Mouse (Mus musculus) hindbrain, embryonic 11.5 days (tissue): ENCODE data around the gene Tnk1. TPM values are rescaled to one million over a fixed set of nuclear protein-coding genes. Genes with fewer than 3 reads are reported as not detected.

Experiments
- ATAC-seq: fragments of 200-750 bp; cut with Nextera tagmentation; 2 replicates; pipeline ENCODE4 v1.8.0; 2017; ENCODE audit warnings: mild to moderate bottlenecking, moderate TSS enrichment, moderate library complexity; ENCODE audit not compliant: low FRiP score
- DNase-seq: peaks from one replicate; pipeline ENCODE4 v3.0.0-alpha.2; 2015; ENCODE audit warnings: low spot score
- H3K27ac ChIP-seq: fragments of 300-500 bp; sonication (generic); 2 replicates; pipeline ENCODE4 v1.5.1; 2014; ENCODE audit warnings: mild to moderate bottlenecking, low read depth, low read length
- H3K27me3 ChIP-seq: fragments of 300-500 bp; sonication (generic); 2 replicates; pipeline ENCODE4 v1.6.1; 2014; ENCODE audit warnings: mild to moderate bottlenecking, low read length, moderate library complexity, mixed read lengths; ENCODE audit not compliant: control insufficient read depth, insufficient read depth
- H3K36me3 ChIP-seq: fragments of 300-500 bp; sonication (generic); 2 replicates; pipeline ENCODE4 v1.6.1; 2014; ENCODE audit warnings: mild to moderate bottlenecking, low read length, moderate library complexity, mixed read lengths; ENCODE audit not compliant: control insufficient read depth, insufficient read depth
- H3K4me1 ChIP-seq: fragments of 300-500 bp; sonication (generic); replicated peaks from 2 replicates; pipeline ENCODE4 v1.6.1; 2014; ENCODE audit warnings: low read length, mixed read lengths; ENCODE audit not compliant: control insufficient read depth, insufficient read depth
- H3K4me2 ChIP-seq: fragments of 300-500 bp; sonication (generic); replicated peaks from 2 replicates; pipeline ENCODE4 v1.6.1; 2014; ENCODE audit warnings: mild to moderate bottlenecking, low read depth, low read length
- H3K4me3 ChIP-seq: fragments of 300-500 bp; sonication (generic); 2 replicates; pipeline ENCODE4 v1.5.1; 2014; ENCODE audit warnings: low read depth, low read length
- H3K9ac ChIP-seq: fragments of 300-500 bp; sonication (generic); 2 replicates; pipeline ENCODE4 v1.6.1; 2014; ENCODE audit warnings: low read depth, low read length
- H3K9me3 ChIP-seq: fragments of 300-500 bp; sonication (generic); 2 replicates; pipeline ENCODE4 v1.6.1; 2016; ENCODE audit warnings: low read length; ENCODE audit not compliant: control insufficient read depth
- WGBS: fragments of 180-500 bp; shearing (Covaris S2); extraction: QIAGEN DNeasy Blood & Tissue Kit; methylation state at CpG from one replicate; pipeline ENCODE4 v1.1.7; 2014; 5-methylcytosine and 5-hydroxymethylcytosine counted together
- polyA plus RNA-seq: library from polyadenylated mRNA; unstranded; fragments of >200 nt; fragmentation: Nextera tagmentation; extraction: Ambion mirVana; gene quantifications from 2 replicates; pipeline ENCODE4 v1.2.1, GENCODE M21; 2014

Gene Tnk1
- polyA plus RNA-seq, result 0.52 TPM in 1 of 2 replicates, not detected in the other

DNA sequence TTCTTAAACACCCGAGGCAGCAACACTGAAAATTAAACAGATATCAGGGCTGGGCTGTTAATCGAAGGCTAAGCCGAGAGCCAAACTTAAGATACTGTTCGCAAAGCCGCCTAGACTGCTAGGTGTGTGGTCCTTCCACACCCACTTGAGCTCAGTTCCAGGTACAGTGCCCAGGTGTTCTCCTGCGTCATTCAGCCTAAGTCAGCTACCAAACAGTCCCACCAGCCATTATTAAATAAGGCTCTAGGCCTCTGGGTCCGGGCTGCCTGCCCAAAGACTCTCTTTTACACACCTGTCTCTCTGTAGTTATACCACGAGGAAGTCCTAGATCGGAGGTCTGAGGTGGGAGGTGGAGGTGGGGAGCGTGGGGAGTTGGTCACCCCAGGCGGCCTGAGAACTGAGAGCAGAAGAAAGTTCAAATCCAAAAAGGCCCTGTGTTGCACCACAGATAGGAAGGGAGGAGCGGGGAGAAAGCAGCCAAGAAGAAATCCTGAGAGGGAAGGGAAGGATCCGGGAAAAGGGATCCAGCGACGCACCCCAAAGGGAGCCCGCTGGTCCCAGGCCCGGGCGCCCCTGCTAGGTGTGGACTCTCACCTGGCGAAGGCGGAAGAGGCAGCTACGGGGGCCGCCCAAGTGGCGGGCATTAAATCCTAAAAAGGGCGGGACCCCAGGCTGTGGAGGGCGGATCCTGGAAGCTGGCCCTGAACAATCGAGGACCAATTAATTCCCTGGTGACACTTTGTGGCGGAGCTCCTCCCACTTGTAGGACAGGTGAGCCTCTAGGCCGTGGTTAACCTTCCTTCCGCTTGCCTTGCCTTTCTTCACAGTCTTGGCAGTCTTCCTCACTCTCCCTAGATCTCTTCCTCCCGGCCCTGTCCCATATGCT, at the start of gene Tnk1:
TSS of gene Tnk1 (minus strand) at position 618 of the 886 bp plus-strand sequence.
- Histone ChIP-seq H3K4me2 (peak within 1 kb of the TSS; percentile 7; the same call in 1 of the 2 replicates), H3K4me1 (peaks cover 3% of the 10 kb centered on the region; the same call in 1 of the 2 replicates), H3K4me3 (no peak within 1 kb of the TSS), H3K27me3 (peaks cover 17% of the 10 kb centered on the region), H3K9me3 (no peaks in the 10 kb centered on the region), H3K9ac (no peak within 1 kb of the TSS), H3K27ac (no peak within 1 kb of the TSS), H3K36me3 (no peaks in the 10 kb centered on the region)
- ATAC-seq (no peak), DNase-seq (no peak)
- 23% methylated on average over 29 of the region's 30 CpGs for WGBS

DNA sequence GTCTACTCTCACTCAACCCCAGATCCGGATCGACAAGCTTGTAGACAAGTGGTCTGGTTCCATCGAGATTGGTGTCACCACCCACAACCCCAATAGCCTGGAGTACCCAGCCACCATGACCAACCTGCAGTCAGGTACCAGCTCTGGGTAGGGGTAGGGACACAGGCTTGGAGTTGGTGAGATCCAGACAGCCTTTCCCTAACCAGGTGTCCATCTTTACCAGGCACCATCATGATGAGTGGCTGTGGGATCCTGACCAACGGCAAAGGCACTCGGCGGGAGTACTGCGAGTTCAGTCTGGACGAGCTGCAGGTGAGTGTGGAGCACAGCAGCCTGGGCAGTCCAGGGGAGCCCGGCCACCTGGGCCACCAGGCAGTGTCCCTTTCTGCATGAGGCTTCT, 45.8 kb upstream of the Tnk1 start:
- WGBS, result 91% methylated on average over 9 of the region's 9 CpGs
- Histone ChIP-seq H3K36me3 (peaks cover 24% of the 10 kb centered on the region), H3K4me2 (no peak overlapping the region), H3K9me3 (no peaks in the 10 kb centered on the region), H3K9ac (no peak overlapping the region), H3K4me1 (peaks cover 12% of the 10 kb centered on the region), H3K4me3 (no peak overlapping the region), H3K27me3 (no peaks in the 10 kb centered on the region), H3K27ac (no peak overlapping the region)
- DNase-seq (no peak), ATAC-seq (no peak)

DNA sequence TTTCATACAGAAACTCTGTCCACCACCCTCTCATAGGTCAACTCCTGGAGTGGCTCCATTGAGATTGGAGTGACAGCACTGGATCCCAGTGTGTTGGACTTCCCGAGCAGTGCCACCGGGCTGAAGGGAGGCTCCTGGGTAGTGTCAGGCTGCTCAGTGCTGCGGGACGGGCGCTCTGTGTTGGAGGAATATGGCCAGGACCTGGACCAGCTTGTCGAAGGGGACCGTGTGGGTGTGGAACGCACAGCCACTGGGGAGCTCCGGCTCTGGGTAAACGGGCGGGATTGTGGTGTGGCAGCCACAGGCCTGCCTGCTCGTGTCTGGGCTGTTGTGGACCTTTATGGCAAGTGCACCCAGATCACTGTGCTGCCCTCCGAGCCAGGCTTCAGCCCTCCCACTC, 44.4 kb upstream of the Tnk1 start:
- no peak for DNase-seq
- peaks cover 14% of the 10 kb centered on the region for H3K4me1 ChIP-seq
- ATAC-seq, result no peak
- peak overlapping the region; percentile 97 for H3K4me2 ChIP-seq
- no peaks in the 10 kb centered on the region for H3K9me3 ChIP-seq
- WGBS, result 91% methylated on average over 12 of the region's 13 CpGs
- no peaks in the 10 kb centered on the region for H3K27me3 ChIP-seq
- peak overlapping the region; percentile 92 for H3K4me3 ChIP-seq
- no peak overlapping the region for H3K9ac ChIP-seq
- peaks cover 21% of the 10 kb centered on the region for H3K36me3 ChIP-seq
- H3K27ac ChIP-seq, result no peak overlapping the region

DNA sequence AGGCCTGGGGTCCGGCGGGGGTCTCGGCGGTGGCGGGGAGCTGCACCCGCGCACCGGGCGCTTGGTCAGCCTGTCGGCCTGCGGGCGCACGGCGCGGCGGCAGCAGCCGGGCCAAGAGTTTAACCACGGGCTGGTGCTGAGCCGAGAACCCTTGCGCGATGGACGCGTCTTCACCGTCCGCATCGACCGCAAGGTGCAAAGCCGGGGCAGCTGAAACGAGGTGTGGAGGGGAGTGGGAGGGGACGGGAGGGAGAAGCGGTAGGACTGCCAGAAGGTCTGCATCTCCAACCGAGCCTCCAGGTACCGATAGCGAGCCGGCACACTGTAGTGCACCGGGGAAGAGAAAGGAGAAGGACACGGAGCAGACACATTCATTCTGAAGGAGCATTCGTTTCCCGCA, 43.5 kb upstream of the Tnk1 start:
- peak overlapping the region; percentile 96 for H3K9ac ChIP-seq
- DNase-seq, result no peak
- peaks cover 14% of the 10 kb centered on the region for H3K4me1 ChIP-seq
- peak overlapping the region; percentile 92 for H3K4me3 ChIP-seq
- no peaks in the 10 kb centered on the region for H3K27me3 ChIP-seq
- peak; percentile 34; the same call in 1 of the 2 replicates for ATAC-seq
- H3K27ac ChIP-seq, result peak overlapping the region; percentile 96
- H3K36me3 ChIP-seq, result peaks cover 17% of the 10 kb centered on the region
- no peaks in the 10 kb centered on the region for H3K9me3 ChIP-seq
- H3K4me2 ChIP-seq, result peak overlapping the region; percentile 97
- WGBS, result 0% methylated on average over 34 of the region's 39 CpGs

DNA sequence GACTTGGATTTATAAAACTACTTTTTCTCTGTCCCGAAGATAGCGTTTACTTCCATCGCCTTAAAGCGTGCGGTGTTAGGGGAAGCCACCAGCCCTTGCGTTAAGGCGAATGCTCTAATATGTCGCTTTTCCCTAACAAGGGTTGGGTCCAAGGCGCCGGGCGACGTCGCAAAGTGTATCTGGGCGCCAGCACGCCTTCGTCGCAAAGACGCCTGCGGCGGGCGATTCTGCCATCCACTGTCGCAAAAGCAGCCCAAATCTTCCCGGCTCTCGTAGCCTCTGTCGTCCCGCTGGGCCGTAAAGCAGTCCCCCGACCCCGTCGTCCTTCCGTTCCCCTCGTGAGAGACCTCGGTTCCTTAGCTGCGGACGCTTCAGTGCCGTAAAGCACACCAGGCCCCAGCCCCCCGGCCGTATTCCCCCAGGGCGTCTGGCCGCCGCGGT, 42.9 kb upstream of the Tnk1 start:
- H3K4me3 ChIP-seq, result peak overlapping the region; percentile 92
- no peaks in the 10 kb centered on the region for H3K27me3 ChIP-seq
- peak overlapping the region; percentile 97 for H3K4me2 ChIP-seq
- H3K4me1 ChIP-seq, result peaks cover 14% of the 10 kb centered on the region
- peaks cover 12% of the 10 kb centered on the region for H3K36me3 ChIP-seq
- ATAC-seq, result peak; percentile 73
- WGBS, result 0% methylated on average over 42 of the region's 42 CpGs
- no peaks in the 10 kb centered on the region for H3K9me3 ChIP-seq
- H3K27ac ChIP-seq, result peak overlapping the region; percentile 96
- DNase-seq, result peak; percentile 96
- H3K9ac ChIP-seq, result peak overlapping the region; percentile 96

DNA sequence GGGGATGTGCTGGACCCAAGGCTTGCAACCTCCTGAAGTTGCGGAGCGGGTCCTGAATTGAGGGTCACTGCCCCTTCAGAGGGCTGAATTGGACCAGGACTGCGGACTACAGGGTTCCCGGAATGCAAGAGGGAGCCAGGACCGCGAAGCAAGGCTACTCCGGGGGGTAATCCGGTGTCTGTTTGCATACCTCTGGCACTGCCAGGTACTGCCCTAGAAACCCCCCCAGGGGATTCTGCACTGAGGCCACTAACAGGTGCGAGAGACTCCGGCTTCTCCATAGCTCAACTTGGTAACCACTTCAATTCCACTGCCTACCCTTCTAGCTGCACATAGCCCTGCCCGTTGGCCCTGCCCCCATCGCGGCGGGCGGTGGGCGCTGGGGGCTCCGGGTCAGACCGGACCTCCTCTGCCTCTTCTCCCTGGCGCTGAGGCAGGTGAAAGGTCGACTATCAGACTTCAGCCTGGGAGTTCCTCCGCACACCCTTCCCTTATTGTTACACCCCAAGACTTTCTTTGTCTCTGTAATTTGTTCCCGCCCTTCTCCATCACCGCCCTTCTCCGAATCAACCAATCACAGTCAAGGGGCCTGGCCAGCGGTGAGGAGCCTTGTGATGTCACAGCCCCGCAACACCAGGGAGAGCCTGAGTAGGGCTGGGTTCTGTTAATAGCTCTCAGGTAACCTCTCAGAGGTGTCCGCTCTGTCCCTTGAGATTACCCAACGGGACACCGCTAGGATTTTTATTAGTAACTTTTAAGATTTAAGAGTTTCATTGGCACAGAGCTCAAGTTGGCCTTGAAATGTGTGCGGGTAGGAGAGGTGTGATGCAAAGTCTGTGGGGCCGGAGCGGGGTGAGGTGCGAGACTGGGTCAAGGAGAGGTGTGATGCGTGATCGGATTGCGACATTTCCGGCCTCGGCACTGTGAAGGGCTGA, 42.2 kb upstream of the Tnk1 start, which contains the start of the genes 2810408A11Rik and Neurl4:
TSS of gene 2810408A11Rik (minus strand) at position 517 of the 935 bp plus-strand sequence.
TSS of gene Neurl4 (plus strand) at position 602 of the 935 bp plus-strand sequence.
- ATAC-seq (peak; percentile 92), DNase-seq (peak; percentile 92)
- Histone ChIP-seq H3K36me3 (peaks cover 6% of the 10 kb centered on the region), H3K4me3 (peak within 1 kb of the TSS; percentile 92), H3K27me3 (no peaks in the 10 kb centered on the region), H3K4me2 (peak within 1 kb of the TSS; percentile 97), H3K27ac (peak within 1 kb of the TSS; percentile 96), H3K4me1 (peaks cover 14% of the 10 kb centered on the region), H3K9me3 (no peaks in the 10 kb centered on the region), H3K9ac (peak within 1 kb of the TSS; percentile 96)
- WGBS, result under 1% methylated on average over 38 of the region's 38 CpGs

DNA sequence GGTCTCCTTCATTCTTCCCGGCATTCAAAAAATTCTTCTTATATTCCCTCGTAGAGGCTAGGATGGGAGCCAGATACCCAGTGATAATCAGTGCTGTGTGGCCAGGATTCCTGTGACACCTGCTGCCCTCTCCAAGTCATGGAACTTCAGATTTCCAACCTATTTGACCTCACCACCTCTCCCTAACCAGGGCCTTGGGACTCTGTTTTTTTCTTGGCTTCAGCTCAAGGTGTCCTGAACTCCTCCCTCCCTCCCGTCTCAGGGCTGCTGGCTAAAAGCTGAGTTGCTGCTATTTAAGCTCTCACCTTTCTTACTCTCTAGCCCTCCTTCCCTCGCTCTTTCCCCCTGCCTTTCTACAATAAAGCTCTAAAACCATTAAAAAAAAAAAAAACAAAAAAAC, 41.3 kb upstream of the Tnk1 start:
- peak overlapping the region; percentile 96 for H3K9ac ChIP-seq
- WGBS, result 30% methylated on average over 4 of the region's 4 CpGs
- H3K27ac ChIP-seq, result no peak overlapping the region
- ATAC-seq (no peak), DNase-seq (peak; percentile 39)
- H3K4me1 ChIP-seq, result peaks cover 14% of the 10 kb centered on the region
- H3K9me3 ChIP-seq, result no peaks in the 10 kb centered on the region
- H3K4me2 ChIP-seq, result peak overlapping the region; percentile 97
- H3K27me3 ChIP-seq, result no peaks in the 10 kb centered on the region
- 0 out of 2 replicates have a peak, but pooled peaks cover 4% of the 10 kb centered on the region for H3K36me3 ChIP-seq
- peak overlapping the region; percentile 92 for H3K4me3 ChIP-seq

DNA sequence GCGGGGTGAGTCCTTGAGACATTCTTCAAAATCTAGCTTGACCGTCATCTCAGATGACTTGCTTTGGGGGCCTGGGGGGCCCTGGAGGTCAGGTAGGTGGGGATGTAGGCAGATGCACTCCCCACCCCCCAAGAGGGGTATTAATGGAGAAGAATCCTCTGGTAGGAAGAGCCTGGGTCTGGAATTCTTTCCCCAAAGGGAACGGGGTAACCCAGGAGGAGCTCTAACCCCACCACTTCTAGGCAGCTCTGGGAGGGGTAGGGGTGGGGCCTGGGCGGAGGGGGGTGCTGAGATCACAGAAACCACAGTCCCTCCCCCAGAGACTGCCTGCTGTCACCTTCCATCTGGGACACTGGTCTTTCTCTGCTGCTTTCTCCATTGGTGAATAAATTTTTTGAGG, 36.8 kb upstream of the Tnk1 start, which contains the start of gene Acap1:
TSS of gene Acap1 (minus strand) at position 249 of the 400 bp plus-strand sequence.
- H3K27me3 ChIP-seq, result no peaks in the 10 kb centered on the region
- H3K36me3 ChIP-seq, result no peaks in the 10 kb centered on the region
- no peak within 1 kb of the TSS for H3K4me2 ChIP-seq
- WGBS, result 72% methylated on average over 4 of the region's 4 CpGs
- no peak for ATAC-seq
- H3K9me3 ChIP-seq, result no peaks in the 10 kb centered on the region
- H3K4me1 ChIP-seq, result peaks cover 6% of the 10 kb centered on the region
- H3K4me3 ChIP-seq, result no peak within 1 kb of the TSS
- H3K9ac ChIP-seq, result no peak within 1 kb of the TSS
- H3K27ac ChIP-seq, result no peak within 1 kb of the TSS
- no peak for DNase-seq
